Mouse (Mus musculus) embryo, embryonic 9.5 days (tissue): ENCODE measurements around the gene Kcnj10.

Source experiments
- DNase-seq: peaks from one replicate; pipeline ENCODE4 v3.0.0-alpha.2; 2017; ENCODE audit errors: extremely low spot score

The Kcnj10 gene

GRCm38 (mm10) chr1:172329616-172330015, 11.4 kb upstream of the Kcnj10 start:
- DNase-seq, result no peak

GRCm38 (mm10) chr1:172331422-172331947, 9.5 kb upstream of the Kcnj10 start:
- DNase-seq, result no peak

GRCm38 (mm10) chr1:172332925-172333324, 8.1 kb upstream of the Kcnj10 start:
- no peak for DNase-seq

GRCm38 (mm10) chr1:172333512-172333911, 7.5 kb upstream of the Kcnj10 start:
- DNase-seq, result no peak

- DNase-seq, result no peak
Measured at GRCm38 (mm10) chr1:172335804-172336203, 5.2 kb upstream of the Kcnj10 start.

GRCm38 (mm10) chr1:172337411-172338185, 3.4 kb upstream of the Kcnj10 start:
- no peak for DNase-seq

GRCm38 (mm10) chr1:172341386-172341785, 376 bp downstream of the Kcnj10 start:
- DNase-seq, result no peak

- no peak for DNase-seq
Measured at GRCm38 (mm10) chr1:172342729-172343128, 1.7 kb downstream of the Kcnj10 start.

GRCm38 (mm10) chr1:172343914-172344313, 2.9 kb downstream of the Kcnj10 start:
- no peak for DNase-seq

GRCm38 (mm10) chr1:172344820-172345219, 3.8 kb downstream of the Kcnj10 start:
- no peak for DNase-seq

- DNase-seq, result no peak
Measured at GRCm38 (mm10) chr1:172346707-172347106, 5.7 kb downstream of the Kcnj10 start.

- no peak for DNase-seq
Measured at GRCm38 (mm10) chr1:172347382-172347781, 6.4 kb downstream of the Kcnj10 start.

GRCm38 (mm10) chr1:172349504-172349903, 8.5 kb downstream of the Kcnj10 start:
- DNase-seq, result no peak

GRCm38 (mm10) chr1:172349916-172350812, 9.2 kb downstream of the Kcnj10 start:
- DNase-seq, result peak; percentile 78

- no peak for DNase-seq
Measured at GRCm38 (mm10) chr1:172352001-172352400, 11.0 kb downstream of the Kcnj10 start.

GRCm38 (mm10) chr1:172352453-172352852, 11.4 kb downstream of the Kcnj10 start:
- no peak for DNase-seq

- no peak for DNase-seq
Measured at GRCm38 (mm10) chr1:172355336-172355735, 14.3 kb downstream of the Kcnj10 start.

- peak; percentile 41 for DNase-seq
Measured at GRCm38 (mm10) chr1:172357550-172357949, 16.5 kb downstream of the Kcnj10 start.

- DNase-seq, result no peak
Measured at GRCm38 (mm10) chr1:172358341-172358740, 17.3 kb downstream of the Kcnj10 start.

GRCm38 (mm10) chr1:172364684-172365083, 23.7 kb downstream of the Kcnj10 start:
- peak; percentile 71 for DNase-seq

- DNase-seq, result peak; percentile 59
Measured at GRCm38 (mm10) chr1:172368768-172369418, 27.9 kb downstream of the Kcnj10 start.

- DNase-seq, result peak; percentile 96
Measured at GRCm38 (mm10) chr1:172376198-172376667, 35.2 kb downstream of the Kcnj10 start, which contains the start of gene Pigm. Gene Pigm (plus strand): TSS chr1:172376546.
